Mouse (Mus musculus) hindbrain, embryonic 16.5 days (tissue): ENCODE measurements around the gene Snx8. TPM values are rescaled to one million over a fixed set of nuclear protein-coding genes. Genes with fewer than 3 reads are reported as not detected.

Experiments
- ATAC-seq: fragments of 200-750 bp; cut with Nextera tagmentation; 2 replicates; pipeline ENCODE4 v1.8.0; 2017; ENCODE audit warnings: moderate TSS enrichment, moderate library complexity
- H3K27ac ChIP-seq: fragments of 300-500 bp; sonication (generic); 2 replicates; pipeline ENCODE4 v1.5.1; 2014; ENCODE audit warnings: low read depth, mild to moderate bottlenecking, control low read depth, low read length, moderate library complexity
- H3K27me3 ChIP-seq: fragments of 300-500 bp; sonication (generic); replicated peaks from 2 replicates; pipeline ENCODE4 v1.6.1; 2014; ENCODE audit warnings: low read length; ENCODE audit not compliant: control insufficient read depth, insufficient read depth
- H3K36me3 ChIP-seq: fragments of 300-500 bp; sonication (generic); 2 replicates; pipeline ENCODE4 v1.6.1; 2014; ENCODE audit warnings: mild to moderate bottlenecking, low read length, moderate library complexity, mixed read lengths; ENCODE audit not compliant: control insufficient read depth, insufficient read depth
- H3K4me1 ChIP-seq: fragments of 300-500 bp; sonication (generic); 2 replicates; pipeline ENCODE4 v1.6.1; 2014; ENCODE audit warnings: low read depth, low read length; ENCODE audit not compliant: control insufficient read depth, insufficient read depth
- H3K4me2 ChIP-seq: fragments of 300-500 bp; sonication (generic); 2 replicates; pipeline ENCODE4 v1.6.1; 2014; ENCODE audit warnings: mild to moderate bottlenecking, low read length, control low read depth, moderate library complexity
- H3K4me3 ChIP-seq: fragments of 300-500 bp; sonication (generic); 2 replicates; pipeline ENCODE4 v1.5.1; 2014; ENCODE audit warnings: mild to moderate bottlenecking, low read length, control low read depth, moderate library complexity
- H3K9ac ChIP-seq: fragments of 300-500 bp; sonication (generic); 2 replicates; pipeline ENCODE4 v1.6.1; 2014; ENCODE audit warnings: low read depth, mild to moderate bottlenecking, control low read depth, low read length, moderate library complexity
- H3K9me3 ChIP-seq: fragments of 300-500 bp; sonication (generic); 2 replicates; pipeline ENCODE4 v1.6.1; 2014; ENCODE audit warnings: mild to moderate bottlenecking, low read length, moderate library complexity; ENCODE audit not compliant: control insufficient read depth
- whole genome bisulfite sequencing: fragments of 180-500 bp; shearing (Covaris S2); extraction: QIAGEN DNeasy Blood & Tissue Kit; methylation state at CpG from one replicate; pipeline ENCODE4 v1.1.7; 2014; 5-methylcytosine and 5-hydroxymethylcytosine counted together
- polyA plus RNA-seq: library from polyadenylated mRNA; unstranded; fragments of >200 nt; fragmentation: Nextera tagmentation; extraction: Ambion mirVana; gene quantifications from 2 replicates; pipeline ENCODE4 v1.2.1, GENCODE M21; 2015

The Snx8 gene
- polyA plus RNA-seq, 1 experiment from 2014 or later, result 42.4 TPM

DNA sequence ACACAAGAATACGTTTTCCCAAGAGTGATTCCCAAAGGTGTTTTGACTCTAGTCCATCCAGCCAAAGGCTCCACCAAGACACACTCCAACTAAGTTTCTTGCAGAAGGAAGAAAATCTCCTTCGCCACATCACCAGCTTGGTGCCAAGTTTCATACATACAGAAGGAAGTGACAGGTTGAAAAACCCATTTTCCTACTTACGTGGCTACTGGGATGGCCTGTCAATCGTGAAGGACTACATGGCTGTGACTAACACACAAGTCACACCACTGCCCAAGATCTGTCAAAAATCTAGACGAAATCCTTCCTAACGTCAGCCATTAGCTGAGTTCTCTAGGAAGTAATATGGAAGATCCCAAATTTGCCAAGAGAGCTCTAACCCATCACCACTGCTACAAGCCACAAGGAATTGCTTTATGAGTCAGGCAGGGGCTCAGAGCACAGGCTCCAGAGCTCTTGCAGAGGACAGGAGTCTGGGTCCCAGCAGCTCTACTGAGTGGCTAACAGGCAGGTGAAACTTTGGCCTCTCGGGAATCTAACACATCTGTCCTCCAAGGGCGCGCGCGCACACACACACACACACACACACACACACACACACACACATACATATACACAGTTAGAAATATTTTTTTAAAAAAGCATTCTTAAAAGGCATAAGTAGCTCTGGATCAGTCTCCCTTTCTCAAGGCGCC, 1.1 kb downstream of the Snx8 start:
- Histone ChIP-seq H3K9ac (peak overlapping the region; percentile 85), H3K4me1 (peaks cover 11% of the 10 kb centered on the region), H3K4me3 (peak overlapping the region; percentile 82), H3K4me2 (peak overlapping the region; percentile 64), H3K9me3 (no peaks in the 10 kb centered on the region), H3K27ac (no peak overlapping the region), H3K27me3 (no peaks in the 10 kb centered on the region), H3K36me3 (no peaks in the 10 kb centered on the region)
- 72% methylated on average over 12 of the region's 12 CpGs for WGBS
- ATAC-seq, result no peak

DNA sequence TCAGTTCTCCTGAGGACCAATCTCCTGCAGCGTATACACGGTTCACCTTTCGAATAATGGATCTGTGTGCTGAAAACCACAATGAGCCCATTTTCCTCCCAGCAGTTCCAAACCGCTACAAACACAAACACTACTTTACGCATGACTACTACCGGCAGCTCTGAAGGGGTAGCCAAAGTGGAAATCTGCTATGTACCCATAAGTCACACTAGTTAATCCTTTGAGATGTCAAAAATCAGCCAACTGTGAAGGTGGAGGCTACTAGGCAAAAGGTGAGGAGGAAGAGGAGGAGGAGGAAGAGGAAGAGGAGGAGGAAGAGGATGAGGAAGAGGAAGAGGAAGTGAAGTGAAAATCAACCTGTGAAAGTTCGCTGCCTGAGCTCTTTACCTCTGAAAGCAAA, 1.8 kb downstream of the Snx8 start:
- Histone ChIP-seq H3K9me3 (no peaks in the 10 kb centered on the region), H3K4me2 (no peak overlapping the region), H3K27ac (no peak overlapping the region), H3K9ac (no peak overlapping the region), H3K27me3 (no peaks in the 10 kb centered on the region), H3K36me3 (no peaks in the 10 kb centered on the region), H3K4me1 (peaks cover 11% of the 10 kb centered on the region), H3K4me3 (no peak overlapping the region)
- WGBS, result 79% methylated on average over 7 of the region's 7 CpGs
- no peak for ATAC-seq

DNA sequence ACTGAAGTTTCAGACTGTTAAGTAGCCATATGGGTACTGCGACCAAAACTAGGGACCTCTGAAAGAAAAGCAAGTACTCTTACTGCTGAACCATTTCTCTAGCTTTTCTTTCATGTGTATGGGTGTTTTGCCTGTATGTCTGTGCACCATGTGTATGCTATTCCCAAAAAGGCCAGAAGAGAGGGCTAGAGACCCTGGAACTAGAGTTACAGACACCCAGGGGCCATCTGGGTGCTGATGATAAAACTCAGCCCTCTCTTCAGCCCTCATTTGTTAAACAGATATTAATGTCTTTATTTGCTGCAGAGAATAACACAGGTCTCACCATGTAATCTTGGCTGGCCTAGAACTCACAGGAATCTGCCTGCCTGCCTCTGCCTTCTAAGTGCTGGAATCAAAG, 4.6 kb downstream of the Snx8 start:
- H3K27ac ChIP-seq, result no peak overlapping the region
- peaks cover 11% of the 10 kb centered on the region for H3K4me1 ChIP-seq
- 100% methylated on average over 1 of the region's 1 CpGs for WGBS
- H3K4me3 ChIP-seq, result no peak overlapping the region
- H3K9me3 ChIP-seq, result no peaks in the 10 kb centered on the region
- H3K27me3 ChIP-seq, result no peaks in the 10 kb centered on the region
- no peak overlapping the region for H3K4me2 ChIP-seq
- ATAC-seq, result no peak
- H3K36me3 ChIP-seq, result no peaks in the 10 kb centered on the region
- H3K9ac ChIP-seq, result no peak overlapping the region

DNA sequence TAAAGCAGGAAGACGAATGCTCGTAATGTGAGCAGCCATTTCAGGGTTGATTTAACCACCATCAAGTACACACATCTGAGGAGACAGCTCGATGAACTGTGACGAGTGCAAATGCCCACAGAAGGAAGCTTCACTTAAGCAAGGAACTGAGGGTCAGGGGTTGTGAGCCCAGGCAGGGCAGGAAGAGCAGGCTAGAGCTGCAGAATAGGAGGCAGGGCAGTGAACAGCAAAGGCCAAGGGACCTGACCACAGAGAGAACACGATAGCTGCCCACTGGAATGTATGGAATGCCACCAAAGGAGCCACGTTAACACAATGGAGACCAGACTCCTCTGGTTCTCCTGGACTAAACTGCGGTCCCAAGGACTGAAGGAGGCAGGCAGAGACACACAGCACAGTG, 5.5 kb downstream of the Snx8 start:
- H3K9me3 ChIP-seq, result no peaks in the 10 kb centered on the region
- H3K9ac ChIP-seq, result no peak overlapping the region
- H3K36me3 ChIP-seq, result no peaks in the 10 kb centered on the region
- peaks cover 11% of the 10 kb centered on the region for H3K4me1 ChIP-seq
- WGBS, result 20% methylated on average over 7 of the region's 7 CpGs
- H3K27ac ChIP-seq, result no peak overlapping the region
- no peak overlapping the region for H3K4me3 ChIP-seq
- H3K27me3 ChIP-seq, result no peaks in the 10 kb centered on the region
- H3K4me2 ChIP-seq, result no peak overlapping the region
- ATAC-seq, result no peak

DNA sequence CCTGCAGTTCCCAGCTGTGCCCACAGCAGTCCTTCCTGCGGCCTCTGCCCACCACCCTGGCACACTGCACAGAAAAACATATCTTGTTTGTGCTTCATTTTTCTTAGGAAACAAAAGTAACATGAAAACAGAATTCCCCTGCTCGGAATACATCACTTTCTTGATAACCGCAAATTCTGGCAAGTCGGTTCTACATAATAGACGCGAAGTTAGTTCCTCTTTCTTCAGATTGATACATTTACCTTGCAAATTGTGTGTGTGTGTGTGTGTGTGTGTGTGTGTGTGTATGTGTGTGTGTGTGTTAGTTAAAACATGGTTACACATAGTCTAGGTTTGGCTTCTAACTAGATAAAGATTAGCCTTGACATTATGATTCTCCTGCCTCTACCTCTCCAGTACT, 6.4 kb downstream of the Snx8 start:
- 94% methylated on average over 6 of the region's 6 CpGs for WGBS
- no peak overlapping the region for H3K9ac ChIP-seq

DNA sequence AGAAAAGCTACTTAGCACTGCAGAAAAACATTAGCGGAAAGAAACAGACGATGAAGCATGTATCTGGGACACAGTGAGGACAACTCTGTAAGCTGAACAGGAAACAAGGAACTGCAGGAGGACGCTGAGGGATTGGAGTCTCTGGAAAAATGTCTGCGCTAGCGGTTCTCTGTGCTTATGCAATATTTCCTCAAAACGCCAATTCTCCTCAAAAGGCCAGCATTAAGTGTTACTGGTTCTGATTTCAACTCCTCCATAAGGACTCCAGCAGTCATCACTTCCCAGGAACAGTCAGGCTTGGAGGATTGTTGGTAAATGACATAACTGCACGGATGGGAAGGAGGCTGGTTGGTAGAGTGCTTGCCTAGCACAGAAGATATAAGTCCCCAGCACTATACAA, 7.9 kb downstream of the Snx8 start:
- no peak for ATAC-seq
- Histone ChIP-seq H3K4me1 (peaks cover 3% of the 10 kb centered on the region; the same call in 1 of the 2 replicates), H3K4me3 (no peak overlapping the region), H3K4me2 (no peak overlapping the region), H3K9me3 (no peaks in the 10 kb centered on the region), H3K9ac (no peak overlapping the region), H3K27me3 (no peaks in the 10 kb centered on the region), H3K36me3 (no peaks in the 10 kb centered on the region), H3K27ac (no peak overlapping the region)
- WGBS, result 94% methylated on average over 7 of the region's 7 CpGs

More for the DNA sequence above, 6.4 kb downstream of the Snx8 start:
- Histone ChIP-seq H3K9me3 (no peaks in the 10 kb centered on the region), H3K27ac (no peak overlapping the region), H3K27me3 (no peaks in the 10 kb centered on the region), H3K36me3 (no peaks in the 10 kb centered on the region), H3K4me3 (no peak overlapping the region), H3K4me1 (peaks cover 3% of the 10 kb centered on the region), H3K4me2 (no peak overlapping the region)
- ATAC-seq, result no peak

DNA sequence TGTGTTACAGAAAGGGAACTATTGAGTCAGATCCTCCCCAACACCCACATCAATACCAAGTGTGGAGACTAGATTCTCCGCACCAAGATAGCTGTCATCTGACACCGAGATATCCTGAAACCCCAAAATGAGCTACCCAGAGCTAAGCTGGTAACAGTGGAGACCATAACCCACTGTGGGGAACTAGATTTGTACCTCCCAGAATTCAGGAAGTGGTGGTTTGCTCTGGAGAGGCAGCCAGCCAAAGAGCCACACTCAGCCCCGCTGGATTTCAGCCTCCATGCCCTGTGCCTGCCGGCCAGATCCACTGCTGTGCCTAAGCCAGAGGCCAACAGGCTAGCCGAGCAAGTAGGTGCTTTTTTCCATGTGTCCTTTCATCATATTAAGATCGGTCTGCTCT, 9.8 kb downstream of the Snx8 start:
- Histone ChIP-seq H3K36me3 (no peaks in the 10 kb centered on the region), H3K27ac (no peak overlapping the region), H3K27me3 (no peaks in the 10 kb centered on the region), H3K4me1 (peaks cover 3% of the 10 kb centered on the region; the same call in 1 of the 2 replicates), H3K4me3 (no peak overlapping the region), H3K9me3 (no peaks in the 10 kb centered on the region), H3K9ac (no peak overlapping the region), H3K4me2 (no peak overlapping the region)
- WGBS, result 81% methylated on average over 6 of the region's 6 CpGs
- no peak for ATAC-seq

DNA sequence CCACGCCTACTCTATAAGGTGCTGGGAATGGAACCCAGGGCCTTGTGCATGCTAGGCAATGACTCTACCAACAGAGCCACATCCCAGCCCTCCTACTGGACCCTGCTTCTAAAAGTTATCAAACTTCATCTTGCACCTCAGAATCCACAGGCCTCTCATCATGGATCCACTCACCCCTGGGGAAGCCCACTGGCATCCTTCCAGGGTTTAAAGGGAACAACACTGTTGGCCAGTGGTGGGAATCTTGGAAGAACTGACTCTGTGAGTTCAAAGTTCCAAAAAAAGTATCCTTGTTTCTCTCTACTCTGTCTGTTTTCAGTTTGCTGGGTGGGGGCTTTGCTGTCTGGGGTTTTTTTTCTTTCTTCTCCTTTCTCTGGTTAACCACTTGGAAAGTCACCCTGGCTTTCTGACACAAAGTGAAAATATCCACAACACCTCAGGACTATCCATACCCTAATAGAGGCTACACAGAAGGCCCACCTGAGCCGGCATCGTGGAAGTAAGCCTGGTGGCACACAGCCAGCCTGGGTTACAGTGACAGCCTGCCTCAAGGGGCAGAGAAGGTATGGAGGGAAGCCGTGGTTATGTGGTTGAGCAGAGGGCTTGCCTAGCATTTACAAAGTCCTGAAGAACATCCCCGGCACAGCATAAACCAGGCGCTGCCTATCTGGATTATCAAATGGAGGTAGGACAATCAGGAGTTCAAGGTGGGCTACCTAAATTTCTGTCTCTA, 10.8 kb downstream of the Snx8 start:
- no peak overlapping the region for H3K27ac ChIP-seq
- no peaks in the 10 kb centered on the region for H3K9me3 ChIP-seq
- no peaks in the 10 kb centered on the region for H3K27me3 ChIP-seq
- H3K36me3 ChIP-seq, result no peaks in the 10 kb centered on the region
- H3K4me2 ChIP-seq, result no peak overlapping the region
- no peak overlapping the region for H3K9ac ChIP-seq
- H3K4me3 ChIP-seq, result no peak overlapping the region
- 89% methylated on average over 6 of the region's 6 CpGs for WGBS
- no peak for ATAC-seq
- H3K4me1 ChIP-seq, result no peaks in the 10 kb centered on the region; the same call in 1 of the 2 replicates

DNA sequence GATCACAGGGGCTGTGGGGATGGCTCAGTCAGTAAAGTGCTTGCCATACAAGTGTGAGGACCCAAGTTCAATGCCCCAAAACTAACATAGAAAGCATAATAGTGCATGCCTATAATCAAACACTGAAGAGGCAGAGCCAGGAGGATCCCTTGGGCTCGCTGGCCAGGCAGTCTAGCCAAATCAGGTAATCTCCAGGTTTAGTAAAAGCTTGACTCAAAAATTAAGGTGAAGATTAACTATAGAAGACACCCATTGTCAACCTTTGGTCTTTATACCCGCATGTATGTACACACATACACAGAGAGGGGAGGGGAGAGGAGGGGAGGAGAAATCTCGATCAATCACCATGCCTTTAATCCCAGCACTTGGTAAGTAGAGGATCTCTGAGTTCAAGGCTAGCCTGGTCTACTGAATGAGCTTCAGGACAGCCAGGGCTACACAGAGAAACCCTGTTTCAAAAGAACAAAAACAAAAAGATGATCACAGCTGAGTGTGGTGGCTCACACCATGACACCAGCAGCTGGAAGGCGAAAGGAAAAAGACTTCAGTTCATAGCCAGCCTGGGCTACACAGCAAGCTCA, 13.7 kb downstream of the Snx8 start:
- Histone ChIP-seq H3K36me3 (no peaks in the 10 kb centered on the region), H3K27me3 (no peaks in the 10 kb centered on the region), H3K4me2 (no peak overlapping the region), H3K4me1 (no peaks in the 10 kb centered on the region; the same call in 1 of the 2 replicates), H3K27ac (no peak overlapping the region), H3K4me3 (no peak overlapping the region), H3K9me3 (no peaks in the 10 kb centered on the region), H3K9ac (no peak overlapping the region)
- 93% methylated on average over 4 of the region's 4 CpGs for WGBS
- no peak for ATAC-seq
